Mouse (Mus musculus) liver, embryonic 14.5 days (tissue): Measurements from ENCODE around the gene Recql5. TPM values are rescaled to one million over a fixed set of nuclear protein-coding genes. Genes with fewer than 3 reads are reported as not detected.

Source experiments
- ATAC-seq: fragments of 200-750 bp; cut with Nextera tagmentation; 2 replicates; pipeline ENCODE4 v1.8.0; 2017; ENCODE audit warnings: moderate number of reproducible peaks, mild to moderate bottlenecking, moderate library complexity; ENCODE audit not compliant: insufficient read depth
- DNase-seq, 3 experiments: peaks; one replicate each; pipeline ENCODE4 v3.0.0-alpha.2; 2012 to 2013; ENCODE audit warnings: low read depth in 3 of 3, low spot score in 3 of 3
- H3K27ac ChIP-seq: fragments of 300-500 bp; sonication (generic); 2 replicates; pipeline ENCODE4 v1.5.1; 2014; ENCODE audit warnings: moderate library complexity, mild to moderate bottlenecking, control low read depth, inconsistent platforms
- H3K27me3 ChIP-seq: fragments of 300-500 bp; sonication (generic); 2 replicates; pipeline ENCODE4 v1.6.1; 2014; ENCODE audit warnings: mild to moderate bottlenecking, low read length, moderate library complexity; ENCODE audit not compliant: control insufficient read depth, insufficient read depth
- H3K36me3 ChIP-seq: fragments of 300-500 bp; sonication (generic); replicated peaks from 2 replicates; pipeline ENCODE4 v1.6.1; 2014; ENCODE audit warnings: low read depth; ENCODE audit not compliant: control insufficient read depth, insufficient read depth
- H3K4me1 ChIP-seq, 2 experiments: fragments of 200-500 bp in 1 of 2; fragments of 300-500 bp in 1 of 2; sonication (generic) in 1 of 2; replicated peaks; 2 replicates each; pipeline ENCODE4 v1.6.1; 2012 to 2014; ENCODE audit warnings: antibody characterized with exemption in 1 of 2, inconsistent platforms in 1 of 2, low read length in 1 of 2; ENCODE audit not compliant: control insufficient read depth in 2 of 2, insufficient read depth in 2 of 2
- H3K4me2 ChIP-seq: fragments of 300-500 bp; sonication (generic); 2 replicates; pipeline ENCODE4 v1.6.1; 2014; ENCODE audit warnings: low read depth, mild to moderate bottlenecking, control low read depth, moderate library complexity
- H3K4me3 ChIP-seq, 2 experiments: fragments of 200-500 bp in 1 of 2; fragments of 300-500 bp in 1 of 2; sonication (generic) in 1 of 2; 2 replicates each; pipeline ENCODE4 v1.5.1; 2012 to 2014; ENCODE audit warnings: low read depth in 2 of 2, low read length in 2 of 2, mild to moderate bottlenecking in 2 of 2, control low read depth in 1 of 2, inconsistent platforms in 1 of 2, moderate library complexity in 1 of 2; ENCODE audit not compliant: insufficient read depth in 1 of 2
- H3K9ac ChIP-seq: fragments of 300-500 bp; sonication (generic); replicated peaks from 2 replicates; pipeline ENCODE4 v1.6.1; 2014; ENCODE audit warnings: mild to moderate bottlenecking, control low read depth, moderate library complexity
- H3K9me3 ChIP-seq: fragments of 300-500 bp; sonication (generic); 2 replicates; pipeline ENCODE4 v1.6.1; 2016; ENCODE audit warnings: low read length, mixed read lengths; ENCODE audit not compliant: control insufficient read depth
- CTCF ChIP-seq: IDR thresholded peaks from 2 replicates; pipeline ENCODE4 v1.5.1; 2016; ENCODE audit warnings: antibody characterized with exemption, low read depth, control low read depth
- EP300 ChIP-seq: IDR thresholded peaks from 2 replicates; pipeline ENCODE4 v1.6.1; 2016; ENCODE audit warnings: antibody characterized with exemption, low read depth
- WGBS: fragments of 180-500 bp; shearing (Covaris S2); extraction: QIAGEN DNeasy Blood & Tissue Kit; methylation state at CpG from one replicate; pipeline ENCODE4 v1.1.7; 2014; ENCODE audit not compliant: insufficient replicate concordance; 5-methylcytosine and 5-hydroxymethylcytosine counted together
- polyA plus RNA-seq, 2 experiments: library from polyadenylated mRNA; depleted of rRNA in 1 of 2; stranded (reverse) in 1 of 2; unstranded in 1 of 2; fragments of >200 nt; fragmentation: Nextera tagmentation in 1 of 2; extraction: Ambion mirVana in 1 of 2; gene quantifications; 2 replicates each; pipeline versions ENCODE4 v1.2.1 to v1.2.3; 2012 to 2014

The Recql5 gene
- polyA plus RNA-seq, 2 experiments, result 6.1 to 7.3 TPM

DNA sequence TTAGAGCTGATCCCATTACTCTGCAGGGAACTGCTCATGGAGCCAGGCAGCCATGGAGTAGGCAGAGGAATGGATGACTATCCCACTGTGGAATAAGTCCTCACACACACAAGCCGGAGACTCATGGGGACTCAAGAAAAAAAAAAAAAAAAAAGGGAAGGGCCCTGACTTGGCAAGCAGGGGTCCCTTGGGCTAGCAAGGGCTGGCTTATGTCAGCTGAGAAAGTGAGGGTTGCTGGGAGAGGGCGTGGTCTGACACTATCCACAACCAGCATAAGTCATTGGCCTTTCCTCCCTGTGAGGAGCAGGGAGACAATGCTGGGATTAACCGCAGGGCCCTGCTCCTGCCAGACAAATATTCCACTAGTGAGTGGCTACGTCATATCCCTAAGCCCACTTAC is 16.7 kb downstream of the Recql5 start:
- Histone ChIP-seq H3K4me2 (no peak overlapping the region), H3K36me3 (peaks cover 9% of the 10 kb centered on the region), H3K27me3 (no peaks in the 10 kb centered on the region), H3K9me3 (no peaks in the 10 kb centered on the region), H3K4me3 (no peak overlapping the region), H3K9ac (no peak overlapping the region), H3K4me1 (peaks cover 12 to 17% of the 10 kb centered on the region in 2 experiments), H3K27ac (no peak overlapping the region; the same call in 1 of the 2 replicates)
- no peak for TF ChIP-seq CTCF
- TF ChIP-seq EP300, result no peak
- no peak for ATAC-seq
- DNase-seq, result no peak
- WGBS, result 83% methylated on average over 4 of the region's 4 CpGs

- Histone ChIP-seq H3K4me2 (peak within 1 kb of the TSS; percentile 54), H3K36me3 (peaks cover 23% of the 10 kb centered on the region), H3K9me3 (no peaks in the 10 kb centered on the region), H3K9ac (peak within 1 kb of the TSS; percentile 68), H3K27me3 (no peaks in the 10 kb centered on the region), H3K4me3 (no peak within 1 kb of the TSS; a peak in 1 of 4 replicates), H3K27ac (peak within 1 kb of the TSS; percentile 96), H3K4me1 (peaks cover 32 to 47% of the 10 kb centered on the region in 2 experiments)
- ATAC-seq (peak; percentile 73), DNase-seq (peak in 2 of 3 experiments; percentile 49 to 67)
- WGBS, result 7% methylated on average over 11 of the region's 11 CpGs
- TF ChIP-seq EP300 (peak; percentile 41; the same call in 1 of the 2 replicates), CTCF (no peak)
Observed at GRCm38 (mm10) chr11:115911632-115912376, 21.5 kb downstream of the Recql5 start, which contains the start of gene Smim6. Gene Smim6, plus strand, starts transcription at chr11:115912017.

DNA sequence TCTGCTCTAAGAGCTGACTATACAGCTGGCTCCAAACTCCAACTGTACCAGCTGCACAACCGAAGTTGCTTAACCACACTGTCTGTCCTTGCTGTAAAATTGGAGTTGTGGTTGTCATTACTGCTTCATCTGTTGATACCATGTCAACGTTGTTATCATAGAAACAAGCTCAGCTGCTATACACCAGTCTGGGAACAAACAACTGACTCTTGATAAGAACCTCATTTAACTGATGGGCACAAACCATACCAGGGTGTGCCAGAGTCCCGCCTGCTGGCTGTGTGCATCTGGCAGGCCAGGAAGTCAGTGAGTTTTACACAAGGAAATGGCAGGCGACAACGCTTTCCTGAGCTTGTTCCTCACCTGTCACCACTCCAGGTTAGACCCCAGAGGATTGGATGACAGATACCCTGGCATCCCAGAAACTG is 22.1 kb downstream of the Recql5 start:
- Histone ChIP-seq H3K4me3 (no peak overlapping the region), H3K36me3 (peaks cover 30% of the 10 kb centered on the region), H3K4me2 (peak overlapping the region; percentile 54), H3K9me3 (no peaks in the 10 kb centered on the region), H3K27ac (peak overlapping the region; percentile 96), H3K4me1 (peaks cover 32 to 43% of the 10 kb centered on the region in 2 experiments), H3K9ac (peak overlapping the region; percentile 68), H3K27me3 (no peaks in the 10 kb centered on the region)
- 16% methylated on average over 5 of the region's 5 CpGs for WGBS
- ATAC-seq (peak; percentile 87), DNase-seq (peak; percentile 73 to 79 (median 77))
- TF ChIP-seq EP300 (peak; percentile 84), CTCF (peak; percentile 27; the same call in 1 of the 2 replicates)

DNA sequence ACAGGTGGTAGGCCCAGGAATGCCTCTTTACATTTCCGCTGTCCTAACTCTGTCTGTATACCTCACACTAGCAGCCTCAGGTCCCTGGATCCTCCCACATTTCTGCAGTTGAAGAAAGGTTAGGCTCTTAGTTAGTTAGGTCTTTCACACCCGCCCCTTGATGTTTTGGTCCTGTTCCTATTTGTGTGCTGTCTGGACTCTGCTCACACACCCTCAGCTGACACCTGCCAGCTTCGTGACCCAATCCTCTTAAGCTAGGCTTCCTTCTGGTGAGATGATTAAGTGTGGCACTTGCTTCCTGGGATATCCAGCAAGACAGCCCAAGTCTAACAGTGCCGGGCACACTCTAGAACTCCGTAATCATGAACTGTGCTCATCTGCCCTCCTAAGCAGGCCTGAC is 26.8 kb downstream of the Recql5 start:
- ATAC-seq (no peak), DNase-seq (no peak)
- H3K36me3 ChIP-seq, result peaks cover 49% of the 10 kb centered on the region
- H3K9me3 ChIP-seq, result no peaks in the 10 kb centered on the region
- H3K4me2 ChIP-seq, result no peak overlapping the region
- no peak overlapping the region for H3K4me3 ChIP-seq
- H3K4me1 ChIP-seq, result peaks cover 62 to 73% of the 10 kb centered on the region in 2 experiments
- no peak overlapping the region for H3K9ac ChIP-seq
- no peaks in the 10 kb centered on the region for H3K27me3 ChIP-seq
- 91% methylated on average over 5 of the region's 5 CpGs for WGBS
- TF ChIP-seq CTCF, result no peak
- TF ChIP-seq EP300, result no peak
- peak overlapping the region; percentile 100 for H3K27ac ChIP-seq

GRCm38 (mm10) chr11:115906116-115906515 is 27.2 kb downstream of the Recql5 start:
- no peak for ATAC-seq
- H3K9me3 ChIP-seq, result no peaks in the 10 kb centered on the region
- H3K36me3 ChIP-seq, result peaks cover 49% of the 10 kb centered on the region
- H3K27ac ChIP-seq, result peak overlapping the region; percentile 100
- no peak for TF ChIP-seq EP300
- TF ChIP-seq CTCF, result no peak
- H3K4me3 ChIP-seq, result no peak overlapping the region
- H3K4me2 ChIP-seq, result no peak overlapping the region
- DNase-seq, result no peak
- H3K9ac ChIP-seq, result no peak overlapping the region; the same call in 1 of the 2 replicates
- no peaks in the 10 kb centered on the region for H3K27me3 ChIP-seq
- peaks cover 62 to 73% of the 10 kb centered on the region in 2 experiments for H3K4me1 ChIP-seq
- WGBS, result 75% methylated on average over 3 of the region's 3 CpGs
